Mouse (Mus musculus) E14TG2a.4 (cell line): ENCODE results near the gene Rere.

Source experiments
- CTCF ChIP-seq: conservative IDR thresholded peaks from 2 replicates; pipeline ENCODE4 v1.5.1; 2014; ENCODE audit warnings: low read length
- NANOG ChIP-seq: IDR thresholded peaks from 2 replicates; pipeline ENCODE4 v1.6.1; 2014; ENCODE audit warnings: borderline replicate concordance, low read length, mixed read lengths
- POU5F1 ChIP-seq: IDR thresholded peaks from 2 replicates; pipeline ENCODE4 v1.6.1; 2014; ENCODE audit warnings: low read length, borderline replicate concordance

- TF ChIP-seq CTCF = peak; percentile 98
- TF ChIP-seq POU5F1 = no peak
- no peak for TF ChIP-seq NANOG
These were observed 16.5 kb upstream of the Rere start for GRCm38 (mm10) chr4:150264903-150265302.
